Mouse (Mus musculus) lung, adult 2 months (tissue): ENCODE results near the gene Hk2.
A peak's percentile ranks its signal among the peaks of the same experiment; 100 is the strongest.

ENCODE experiments used
- CTCF ChIP-seq: fragments of 200-500 bp; IDR thresholded peaks from 2 replicates; pipeline ENCODE4 v1.5.1; 2011; ENCODE audit warnings: mild to moderate bottlenecking, low read length, control low read depth; ENCODE audit not compliant: insufficient read depth
- POLR2A ChIP-seq: fragments of 200-500 bp; IDR thresholded peaks from 2 replicates; pipeline ENCODE4 v1.6.1; 2011; ENCODE audit warnings: low read depth, mild to moderate bottlenecking, control low read depth, low read length, borderline replicate concordance; ENCODE audit errors: extremely low read depth

- TF ChIP-seq CTCF (peak; percentile 82), POLR2A (no peak)
Observed at GRCm38 (mm10) chr6:82702593-82703017, 71.6 kb downstream of the Hk2 start.
